Mouse (Mus musculus) kidney, postnatal 36 days (tissue): Measurements from ENCODE around the gene Iars2.

Experiments used
- DNase-seq, 2 experiments: peaks; one replicate each; pipeline ENCODE4 v3.0.0; 2021 to 2022; ENCODE audit warnings: mixed read lengths in 2 of 2

The Iars2 gene

DNA sequence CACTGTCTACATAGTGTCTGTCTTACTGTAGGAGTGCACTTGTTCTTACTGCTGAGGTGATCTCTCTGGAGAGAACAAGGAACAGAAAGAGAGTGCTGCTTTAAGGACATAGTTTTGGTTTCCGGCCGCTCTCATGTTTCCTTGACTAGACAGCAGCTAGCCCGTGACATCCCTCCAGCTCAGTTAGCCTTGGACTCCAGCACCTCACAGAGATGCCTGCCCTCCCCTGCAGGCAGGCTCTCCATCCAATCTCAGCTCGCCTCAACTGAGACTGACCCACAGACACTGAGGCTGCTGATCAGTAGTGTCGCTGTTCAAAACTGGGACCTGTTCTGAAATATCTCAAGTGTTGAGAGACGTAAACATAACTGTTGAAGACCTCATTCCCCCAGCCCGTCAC is 53.2 kb downstream of the Iars2 start:
- DNase-seq, result no peak

DNA sequence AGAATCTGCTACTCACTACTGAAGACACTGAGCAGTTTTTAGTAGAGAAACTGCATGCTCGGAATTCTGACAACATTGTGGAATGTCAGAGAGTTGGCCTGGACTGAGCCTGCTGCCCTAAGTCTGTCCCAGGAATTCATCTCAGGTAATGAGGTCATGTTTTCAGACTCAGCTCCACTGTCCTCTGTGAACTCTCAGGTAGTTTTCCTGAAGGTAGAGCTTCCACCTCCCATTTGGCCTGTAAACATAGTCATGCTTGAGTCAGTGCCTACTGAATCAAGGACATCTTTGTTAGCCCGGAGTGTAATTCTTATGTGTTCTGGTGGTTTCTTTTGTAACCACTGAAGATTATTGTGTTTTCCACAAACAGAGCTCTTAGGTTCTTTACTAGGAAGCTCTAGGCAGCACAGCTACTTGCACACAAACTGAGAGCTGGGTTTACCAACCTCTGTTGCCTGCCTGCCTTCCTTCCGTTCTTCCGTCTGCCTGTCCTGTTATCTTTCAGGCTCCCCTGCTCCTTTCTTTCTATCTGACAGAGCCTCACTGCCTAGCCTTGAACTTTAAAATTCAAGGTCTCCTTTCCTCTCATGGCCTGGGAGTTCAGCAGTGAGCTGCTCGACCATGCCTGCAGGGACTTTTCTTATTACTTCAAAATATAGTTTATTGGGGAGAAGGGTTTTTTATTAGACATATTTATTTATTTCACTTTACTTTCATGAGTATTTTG is 54.2 kb downstream of the Iars2 start:
- peak in 1 of 2 experiments; percentile 36 for DNase-seq

DNA sequence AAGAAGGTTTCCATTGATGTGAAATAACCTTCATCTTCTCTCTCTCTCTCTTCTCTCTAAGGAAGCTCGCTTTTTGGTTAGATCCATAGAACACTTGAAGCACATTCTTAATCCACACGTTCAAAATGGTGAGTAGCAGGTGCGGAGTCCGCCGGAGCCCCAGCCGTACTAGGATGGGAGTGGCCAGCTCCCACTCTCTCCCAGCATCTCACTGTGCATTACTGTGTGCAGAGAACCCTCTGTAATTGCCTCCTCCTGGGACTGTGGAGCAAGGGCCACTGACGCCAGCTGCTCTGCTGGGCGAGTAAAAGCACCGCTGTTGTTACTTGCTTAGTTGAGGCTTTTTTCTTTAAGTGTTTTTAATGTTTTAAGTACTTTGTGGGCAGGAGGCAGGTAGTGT is 57.8 kb downstream of the Iars2 start:
- no peak for DNase-seq

DNA sequence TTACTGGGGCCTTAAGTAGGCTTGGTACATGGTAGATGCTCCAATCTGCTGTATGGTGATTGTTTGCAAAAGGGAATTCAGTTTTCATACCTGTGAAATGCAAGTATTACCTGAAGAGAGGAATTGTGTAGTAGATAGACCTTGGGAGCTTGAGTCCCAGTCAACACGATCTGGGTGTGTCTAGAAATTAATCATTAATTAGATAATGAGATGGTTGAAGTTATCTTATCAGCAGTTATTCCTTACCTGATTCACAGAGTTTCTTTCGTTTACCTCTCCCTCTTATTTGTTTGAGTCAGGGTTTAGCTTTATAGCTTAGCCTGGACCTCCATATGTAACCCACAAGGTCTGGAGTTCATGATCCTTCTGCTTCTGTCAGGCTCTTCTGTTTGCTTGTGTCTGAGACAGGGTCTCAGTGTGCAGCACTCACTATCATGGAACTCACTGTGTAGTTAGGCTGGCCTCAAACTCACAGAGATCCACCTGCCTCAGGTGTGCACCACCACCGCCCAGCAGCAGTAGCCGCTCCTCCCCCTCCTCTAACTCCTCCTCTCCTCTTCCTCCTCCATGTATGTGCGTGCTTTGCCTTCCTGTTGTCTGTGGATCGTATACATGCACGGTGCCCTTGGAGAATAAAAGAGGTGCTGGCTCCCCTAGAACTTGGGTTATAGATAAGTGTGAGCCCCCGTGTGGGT is 58.6 kb downstream of the Iars2 start:
- no peak for DNase-seq

DNA sequence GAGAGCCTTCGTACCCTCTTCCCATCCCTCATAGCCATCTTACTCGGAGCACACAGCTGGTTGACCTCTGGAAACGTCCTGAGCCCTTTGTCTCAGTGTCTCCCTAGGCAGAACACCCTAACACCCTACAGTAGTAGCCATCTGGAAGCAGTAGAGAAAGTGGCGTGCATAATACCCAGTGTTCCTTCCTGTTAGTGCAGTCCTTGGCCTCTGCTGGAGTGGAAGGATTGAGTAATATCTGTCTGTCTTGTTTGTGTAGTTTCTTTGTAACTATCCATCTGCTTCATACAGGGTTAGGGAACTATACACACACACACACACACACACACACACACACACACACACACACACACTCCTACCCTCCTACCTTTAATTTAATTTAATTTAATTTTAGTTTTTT is 60.5 kb downstream of the Iars2 start:
- DNase-seq, result no peak

DNA sequence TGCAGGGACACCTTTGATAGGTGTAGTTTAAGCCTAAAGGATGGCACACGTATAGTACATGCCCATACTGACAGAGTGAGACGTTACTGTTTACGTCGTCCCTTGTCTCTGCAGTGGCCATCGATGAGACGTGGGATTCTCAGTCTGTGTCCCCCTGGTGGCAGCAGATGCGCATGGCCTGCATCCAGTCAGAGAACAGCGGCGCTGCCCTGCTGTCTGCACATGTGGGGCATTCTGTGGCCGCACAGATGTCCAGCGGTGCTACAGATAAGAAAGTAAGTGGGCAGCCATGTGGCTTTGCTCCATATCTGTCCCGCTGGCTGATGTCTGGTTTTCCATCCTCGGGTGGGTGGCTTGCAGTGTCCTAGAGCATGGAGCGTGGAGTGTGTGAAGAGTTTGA is 66.6 kb downstream of the Iars2 start:
- peak in 1 of 2 experiments; percentile 44 for DNase-seq

DNA sequence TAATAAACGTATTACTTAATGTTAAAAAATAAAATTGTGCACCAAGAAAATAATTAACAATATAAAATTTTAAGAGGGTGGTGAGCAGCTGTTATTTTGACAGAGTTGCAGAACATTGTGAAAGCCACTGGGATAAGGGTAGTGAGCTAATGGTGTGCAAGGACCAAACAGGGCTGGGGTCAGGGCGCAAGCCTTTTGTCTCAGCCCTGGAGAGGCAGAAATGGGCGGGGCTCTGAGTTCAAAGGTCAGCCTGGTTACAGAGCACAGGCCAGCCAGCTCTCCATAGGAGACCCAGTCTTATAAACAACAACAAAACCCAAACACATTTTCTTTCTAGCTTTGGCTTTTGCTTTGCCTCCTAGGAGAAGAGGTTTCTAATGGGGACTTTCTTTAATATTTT is 72.4 kb downstream of the Iars2 start:
- DNase-seq, result peak; percentile 58 to 79

DNA sequence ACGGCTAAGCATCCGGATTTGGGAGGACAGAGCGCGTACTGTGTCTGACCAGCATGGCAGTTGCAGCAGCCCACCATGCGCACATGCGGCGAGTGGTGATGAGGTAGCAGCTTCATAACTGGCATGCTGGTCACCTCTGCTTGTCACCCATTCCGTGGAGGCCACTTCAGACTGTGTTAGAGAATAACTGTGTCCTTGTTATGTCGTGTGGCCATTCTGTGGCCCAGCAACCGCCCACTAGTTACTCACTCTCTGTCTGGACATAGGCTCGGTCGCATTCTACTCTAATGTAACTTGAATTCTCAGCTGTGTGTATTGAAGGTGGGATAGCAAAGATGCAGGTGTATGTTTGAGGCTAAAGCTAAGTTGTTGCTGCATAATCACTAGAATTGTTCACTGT is 73.9 kb downstream of the Iars2 start:
- DNase-seq, result no peak

DNA sequence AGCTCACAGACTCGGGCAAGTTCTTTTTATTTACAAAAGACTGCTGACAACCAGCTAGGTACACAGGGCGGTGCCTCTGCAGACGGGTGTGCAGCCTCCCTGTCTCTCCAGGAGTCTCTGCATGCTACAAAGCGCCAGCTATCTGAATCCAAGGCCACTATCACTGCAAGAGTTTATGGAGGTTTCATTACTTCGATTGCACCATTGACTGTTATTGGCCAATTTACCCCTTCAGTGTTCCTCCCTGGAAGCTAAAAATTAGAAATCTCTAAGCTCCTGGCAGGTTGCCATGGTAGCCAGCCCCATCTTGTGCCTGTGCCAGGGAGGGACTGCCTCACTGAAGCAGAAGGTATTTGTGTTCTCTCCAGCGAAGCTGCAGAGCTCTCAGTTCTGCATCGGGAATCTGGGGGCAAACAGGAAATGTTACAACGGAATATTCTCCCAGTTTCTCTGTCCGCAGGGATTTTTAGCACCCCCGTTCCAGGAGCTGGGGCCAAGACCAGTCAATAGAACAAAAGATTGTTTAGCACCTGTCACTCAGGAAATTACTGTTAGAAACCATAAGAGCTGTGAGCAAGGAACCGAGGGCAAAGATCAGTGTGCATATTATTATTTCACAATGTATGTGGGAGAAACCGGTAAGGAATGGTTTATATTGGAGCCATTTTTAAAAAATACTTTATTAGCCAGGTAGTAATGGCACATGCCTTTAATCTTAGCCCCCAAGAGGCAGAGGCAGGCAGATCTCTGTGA is 75.9 kb downstream of the Iars2 start:
- DNase-seq, result peak; percentile 14 to 19

DNA sequence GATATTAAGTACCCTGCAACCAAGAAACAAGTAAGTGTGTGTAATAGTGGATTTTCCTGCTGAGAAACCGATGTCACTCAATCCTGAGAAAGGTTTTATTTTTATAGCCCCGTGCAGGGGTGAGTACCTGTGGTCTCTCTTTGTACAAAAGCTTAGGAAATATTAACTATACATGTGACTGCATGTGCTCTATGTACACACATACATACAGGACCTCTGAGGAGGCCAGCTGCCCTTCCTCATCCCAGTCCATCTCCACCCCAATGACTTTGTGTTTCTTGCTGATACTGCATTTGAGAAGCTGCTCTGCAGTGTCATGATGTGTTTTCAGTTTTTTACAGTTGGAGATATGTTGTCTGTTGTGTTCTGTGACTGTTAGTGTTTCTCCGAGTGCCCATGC is 76.8 kb downstream of the Iars2 start:
- DNase-seq, result no peak

DNA sequence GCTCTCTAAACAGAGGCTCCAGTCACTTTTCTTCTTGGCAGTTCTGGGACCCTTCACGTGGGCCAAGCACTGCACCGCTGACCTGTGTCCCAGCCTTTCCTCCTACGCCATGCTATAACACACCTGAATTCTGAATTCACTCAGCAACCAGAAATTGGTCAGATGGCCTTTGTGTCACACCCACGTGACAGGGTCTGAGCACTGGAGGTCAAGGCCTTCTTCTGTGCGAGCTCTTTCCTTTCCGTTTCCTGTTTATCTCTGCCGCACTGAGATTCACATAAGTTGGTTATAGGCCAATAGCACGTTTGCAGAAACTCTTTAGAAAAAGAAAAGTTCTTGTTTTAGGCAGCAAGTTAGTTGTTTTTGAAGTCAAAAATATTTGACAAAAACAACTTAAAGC is 80.5 kb downstream of the Iars2 start:
- peak; percentile 24 to 42 for DNase-seq

DNA sequence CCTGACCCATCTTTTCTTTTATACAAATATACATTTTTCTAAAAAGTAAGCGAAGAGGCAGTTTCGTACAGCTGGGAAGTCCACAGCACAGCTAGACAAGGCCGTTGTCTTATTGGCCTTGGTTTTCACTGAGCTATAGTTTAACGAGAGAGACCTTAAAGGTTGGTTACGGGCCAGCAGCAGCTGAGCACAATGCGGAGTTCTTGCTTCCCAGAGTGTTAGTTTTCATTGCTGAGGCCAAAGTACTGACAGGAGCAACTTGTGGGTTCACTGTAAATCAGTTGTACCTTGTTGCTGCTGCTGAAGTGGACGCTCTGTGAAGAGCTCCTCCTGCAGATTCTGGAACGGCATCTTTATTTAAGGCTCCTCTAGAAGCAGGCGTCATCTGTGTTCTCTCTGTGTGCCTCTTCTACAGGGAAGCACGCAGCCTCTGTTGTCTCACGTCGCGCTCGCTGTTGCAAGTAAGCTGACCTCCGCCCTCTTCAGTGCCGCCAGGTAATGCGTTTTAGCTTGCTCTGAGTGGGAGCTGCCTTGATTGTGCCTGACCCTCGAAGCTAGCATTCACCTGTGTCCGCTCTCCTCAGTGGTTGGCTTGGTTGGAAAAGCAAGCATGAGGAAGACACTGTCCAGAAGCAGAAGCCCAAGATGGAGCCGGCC is 81.6 kb downstream of the Iars2 start:
- peak in 1 of 2 experiments; percentile 20 for DNase-seq

DNA sequence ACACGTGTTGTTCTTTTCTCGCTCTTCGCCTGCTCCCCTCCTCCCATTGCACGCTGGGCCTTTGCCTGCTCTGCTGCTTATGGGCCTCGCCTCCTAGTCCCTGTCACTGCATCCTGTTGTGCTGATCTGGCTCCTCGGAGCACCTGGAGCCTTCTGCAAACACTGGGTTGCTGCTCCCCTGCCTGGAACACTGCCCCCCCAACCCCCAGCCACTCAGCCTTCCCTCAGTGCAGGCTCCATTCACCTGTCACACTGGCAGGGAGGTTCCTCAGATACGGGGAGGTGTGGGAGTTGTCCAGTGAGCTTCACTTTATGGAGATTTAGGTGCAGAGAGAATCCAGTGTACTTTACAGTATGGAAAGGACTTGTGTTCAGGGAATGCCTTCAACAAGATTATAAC is 83.7 kb downstream of the Iars2 start:
- no peak for DNase-seq

DNA sequence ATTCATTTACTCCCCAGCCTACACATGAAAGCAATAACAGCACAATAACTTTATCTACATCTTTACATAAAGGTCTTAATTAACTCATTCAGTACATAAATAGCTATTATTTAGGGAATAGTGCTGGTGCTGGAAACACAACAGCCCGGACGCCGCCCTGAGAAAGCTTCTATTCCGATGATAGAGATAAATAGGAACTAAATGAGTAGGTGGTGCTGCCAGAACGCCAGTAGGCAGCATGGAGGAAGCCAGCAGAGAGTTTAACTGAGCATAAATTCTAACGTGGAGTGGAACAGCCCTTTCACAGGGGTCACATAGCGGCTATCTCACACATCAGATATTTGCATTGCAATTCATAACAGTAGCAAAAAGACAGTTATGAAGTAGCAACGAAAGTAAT is 86.2 kb downstream of the Iars2 start:
- no peak for DNase-seq

DNA sequence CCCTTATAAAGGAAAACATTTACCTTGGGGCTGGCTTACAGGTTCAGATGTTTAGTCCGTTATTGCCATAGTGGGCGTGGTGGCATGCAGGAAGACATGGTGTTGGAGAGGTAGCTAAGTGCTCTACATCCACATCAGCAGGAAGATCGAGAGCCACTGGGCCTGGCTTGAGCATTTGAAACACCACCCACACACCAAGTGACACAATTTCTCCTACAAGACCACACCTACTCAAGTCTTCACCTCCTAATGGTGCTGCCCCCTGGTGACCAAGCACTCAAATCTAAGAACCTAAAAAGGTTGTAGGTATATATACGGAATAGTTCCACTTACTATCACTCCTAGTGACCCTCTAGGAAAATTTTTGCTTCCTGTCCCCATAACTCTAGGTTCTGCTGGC is 92.7 kb downstream of the Iars2 start:
- peak in 1 of 2 experiments; percentile 50 for DNase-seq

DNA sequence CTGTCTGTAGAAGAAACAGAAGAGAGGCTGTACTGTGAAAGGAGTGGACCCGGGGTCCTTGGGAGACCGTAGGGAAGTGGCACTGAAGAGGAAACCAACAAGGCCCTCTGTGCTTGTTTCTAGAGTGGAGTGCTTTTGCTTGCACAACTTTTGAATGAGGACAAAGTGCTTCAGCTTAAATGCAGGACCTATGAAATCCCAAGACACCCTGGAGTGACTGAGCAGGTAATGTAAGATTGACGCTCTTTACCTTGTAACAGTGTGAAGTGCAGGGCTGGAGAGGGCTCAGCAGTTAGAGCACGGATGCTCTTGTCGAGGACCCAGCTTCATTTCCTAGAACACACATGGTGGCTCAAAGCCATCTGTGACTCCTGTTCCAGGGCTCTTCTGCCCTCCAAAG is 93.4 kb downstream of the Iars2 start:
- no peak for DNase-seq
